Mouse (Mus musculus): ENCODE measurements around the gene Cavin1. TPM values are rescaled to one million over a fixed set of nuclear protein-coding genes. Genes with fewer than 3 reads are reported as not detected.

Gene Cavin1
- total and polyA plus RNA-seq, 2 experiments from 2014 or later: 305 to 442 TPM

DNA sequence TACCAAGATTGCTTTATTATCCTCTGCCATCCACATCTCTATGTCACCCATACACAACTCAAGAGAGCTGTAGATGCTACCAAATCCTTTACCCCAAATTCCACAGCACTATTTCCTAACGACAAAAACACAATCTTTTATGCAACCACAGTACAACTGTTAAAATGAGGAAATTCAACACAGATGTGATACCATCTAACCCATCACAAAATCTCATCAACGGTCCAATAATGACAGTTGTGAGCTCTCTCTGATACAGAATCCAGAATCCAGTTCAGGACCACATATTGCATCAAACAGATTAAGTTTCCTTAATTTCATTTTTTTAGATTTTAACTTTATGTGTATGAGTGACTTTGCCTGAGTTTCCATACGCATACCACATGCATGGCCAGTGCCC, 18.0 kb upstream of the Cavin1 start:
- Histone ChIP-seq H3K9ac (replicated peaks; ENCODE audit: low read depth, low read length) (no peak overlapping the region), H3K4me3 (ENCODE audit: low read depth, low read length) (no peak overlapping the region), H3K4me2 (ENCODE audit: low read depth, low read length) (no peak overlapping the region), H3K27me3 (ENCODE audit: control insufficient read depth, insufficient read depth, low read length) (no peaks in the 10 kb centered on the region), H3K9me3 (replicated peaks; ENCODE audit: control insufficient read depth, low read length) (no peaks in the 10 kb centered on the region), H3K4me1 (ENCODE audit: control insufficient read depth, insufficient read depth) (no peaks in the 10 kb centered on the region), H3K36me3 (replicated peaks; ENCODE audit: control insufficient read depth, insufficient read depth, low read length) (no peaks in the 10 kb centered on the region), H3K27ac (ENCODE audit: low read depth) (no peak overlapping the region)
- ATAC-seq (ENCODE audit: insufficient read depth, low read depth): no peak
- WGBS: 78% methylated on average over 3 of the region's 3 CpGs
- no peak for DNase-seq (ENCODE audit: low spot score)
- TF ChIP-seq CTCF (IDR thresholded peaks at IDR 0.05; ENCODE audit: low read depth) (no peak), EP300 (IDR thresholded peaks at IDR 0.05; ENCODE audit: low read depth) (no peak)

DNA sequence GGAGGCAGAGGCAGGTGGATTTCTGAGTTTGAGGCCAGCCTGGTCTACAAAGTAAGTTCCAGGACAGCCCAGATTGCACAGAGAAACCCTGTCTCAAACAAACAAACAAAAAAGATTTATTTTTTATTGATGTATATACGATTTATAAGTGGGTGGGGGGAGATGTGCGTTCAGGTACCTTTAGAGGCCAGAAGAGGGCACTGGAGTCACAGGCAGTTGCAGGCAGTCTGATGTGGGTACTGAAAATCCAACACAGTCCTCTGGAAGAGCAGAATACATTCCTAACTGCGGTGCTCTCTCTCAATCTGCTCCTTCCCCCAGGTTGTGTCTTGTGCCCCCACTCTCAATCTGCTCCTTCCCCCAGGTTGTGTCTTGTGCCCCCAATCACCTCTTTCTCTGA, 14.9 kb upstream of the Cavin1 start:
- Histone ChIP-seq H3K4me3 (ENCODE audit: low read depth, low read length) (no peak overlapping the region), H3K4me1 (ENCODE audit: control insufficient read depth, insufficient read depth) (peaks cover 6% of the 10 kb centered on the region; the same call in 1 of the 2 replicates), H3K36me3 (replicated peaks; ENCODE audit: control insufficient read depth, insufficient read depth, low read length) (no peaks in the 10 kb centered on the region), H3K27me3 (ENCODE audit: control insufficient read depth, insufficient read depth, low read length) (no peaks in the 10 kb centered on the region), H3K9ac (replicated peaks; ENCODE audit: low read depth, low read length) (no peak overlapping the region), H3K9me3 (replicated peaks; ENCODE audit: control insufficient read depth, low read length) (no peaks in the 10 kb centered on the region), H3K4me2 (ENCODE audit: low read depth, low read length) (no peak overlapping the region), H3K27ac (ENCODE audit: low read depth) (no peak overlapping the region)
- no peak for ATAC-seq (ENCODE audit: insufficient read depth, low read depth)
- TF ChIP-seq EP300 (IDR thresholded peaks at IDR 0.05; ENCODE audit: low read depth) (no peak), CTCF (IDR thresholded peaks at IDR 0.05; ENCODE audit: low read depth) (no peak)
- DNase-seq (ENCODE audit: low spot score): no peak
- 63% methylated on average over 3 of the region's 3 CpGs for WGBS

DNA sequence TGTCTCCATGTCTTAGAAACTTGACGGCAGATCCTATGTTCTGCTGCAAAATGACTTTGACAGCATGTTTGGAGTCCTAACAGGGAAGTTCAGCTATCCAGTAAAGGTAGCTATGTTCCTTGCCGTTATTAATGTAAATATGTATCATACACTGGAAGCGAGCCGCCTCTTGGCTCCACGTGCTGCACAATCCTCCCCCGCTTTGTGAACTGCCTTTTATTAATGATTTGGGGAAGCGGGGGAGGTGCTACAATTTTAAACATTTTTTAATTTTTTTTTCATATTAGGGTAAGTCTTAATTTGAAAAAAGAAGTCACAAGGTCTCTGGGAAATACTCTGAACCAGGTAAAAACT, 13.1 kb upstream of the Cavin1 start:
- H3K4me3 ChIP-seq (ENCODE audit: low read depth, low read length): no peak overlapping the region
- ATAC-seq (ENCODE audit: insufficient read depth, low read depth): no peak

DNA sequence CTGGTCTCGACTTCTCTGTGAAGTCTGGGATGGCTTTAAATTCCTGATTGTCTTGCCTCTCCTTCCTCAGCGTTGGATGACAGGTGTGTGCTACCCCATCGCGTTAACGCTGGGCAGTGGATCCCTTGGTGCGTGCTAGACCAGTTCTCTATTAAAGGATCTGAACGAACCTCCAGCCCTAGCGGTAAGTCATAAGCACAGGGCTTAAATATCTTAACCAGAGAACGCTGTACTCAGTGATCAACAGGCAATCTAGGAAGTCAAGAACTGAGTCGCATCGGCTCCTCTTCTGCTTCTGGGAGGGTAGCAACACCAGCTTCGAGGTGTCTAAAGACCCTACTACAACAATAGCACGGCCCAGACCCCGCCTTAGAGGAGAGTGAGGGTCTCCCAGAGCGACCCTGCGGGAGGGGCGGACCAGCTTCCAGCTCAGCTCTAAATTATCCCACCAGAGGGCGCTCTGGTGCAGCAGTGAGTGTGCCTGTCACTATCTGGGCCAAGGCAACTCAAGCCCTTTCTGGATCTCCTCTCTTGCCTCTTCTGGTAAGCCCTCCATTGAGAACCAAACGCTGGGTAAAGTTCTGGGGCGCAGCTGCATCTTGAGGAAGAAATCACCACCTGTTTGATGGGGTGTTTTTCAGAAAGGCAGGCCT, 12.6 kb upstream of the Cavin1 start:
- WGBS: 2% methylated on average over 20 of the region's 20 CpGs
- Histone ChIP-seq H3K9ac (replicated peaks; ENCODE audit: low read depth, low read length) (peak overlapping the region; percentile 46), H3K36me3 (replicated peaks; ENCODE audit: control insufficient read depth, insufficient read depth, low read length) (no peaks in the 10 kb centered on the region), H3K4me3 (ENCODE audit: low read depth, low read length) (peak overlapping the region; percentile 46), H3K4me1 (ENCODE audit: control insufficient read depth, insufficient read depth) (peaks cover 22% of the 10 kb centered on the region), H3K27me3 (ENCODE audit: control insufficient read depth, insufficient read depth, low read length) (no peaks in the 10 kb centered on the region), H3K9me3 (replicated peaks; ENCODE audit: control insufficient read depth, low read length) (no peaks in the 10 kb centered on the region), H3K27ac (ENCODE audit: low read depth) (peak overlapping the region; percentile 47; the same call in 1 of the 2 replicates), H3K4me2 (ENCODE audit: low read depth, low read length) (peak overlapping the region; percentile 62)
- TF ChIP-seq EP300 (IDR thresholded peaks at IDR 0.05; ENCODE audit: low read depth): no peak
- peak; percentile 91 for TF ChIP-seq CTCF (IDR thresholded peaks at IDR 0.05; ENCODE audit: low read depth)
- DNase-seq (ENCODE audit: low spot score) (peak; percentile 79), ATAC-seq (ENCODE audit: insufficient read depth, low read depth) (peak; percentile 76)

More for the DNA sequence above, 13.1 kb upstream of the Cavin1 start:
- H3K9me3 ChIP-seq (replicated peaks; ENCODE audit: control insufficient read depth, low read length): no peaks in the 10 kb centered on the region
- no peak overlapping the region for H3K27ac ChIP-seq (ENCODE audit: low read depth)
- H3K27me3 ChIP-seq (ENCODE audit: control insufficient read depth, insufficient read depth, low read length): no peaks in the 10 kb centered on the region
- H3K4me2 ChIP-seq (ENCODE audit: low read depth, low read length): no peak overlapping the region
- DNase-seq (ENCODE audit: low spot score): no peak
- no peak overlapping the region for H3K9ac ChIP-seq (replicated peaks; ENCODE audit: low read depth, low read length)
- TF ChIP-seq EP300 (IDR thresholded peaks at IDR 0.05; ENCODE audit: low read depth) (no peak), CTCF (IDR thresholded peaks at IDR 0.05; ENCODE audit: low read depth) (no peak)
- H3K36me3 ChIP-seq (replicated peaks; ENCODE audit: control insufficient read depth, insufficient read depth, low read length): no peaks in the 10 kb centered on the region
- peaks cover 22% of the 10 kb centered on the region for H3K4me1 ChIP-seq (ENCODE audit: control insufficient read depth, insufficient read depth)
- WGBS: 58% methylated on average over 7 of the region's 7 CpGs

DNA sequence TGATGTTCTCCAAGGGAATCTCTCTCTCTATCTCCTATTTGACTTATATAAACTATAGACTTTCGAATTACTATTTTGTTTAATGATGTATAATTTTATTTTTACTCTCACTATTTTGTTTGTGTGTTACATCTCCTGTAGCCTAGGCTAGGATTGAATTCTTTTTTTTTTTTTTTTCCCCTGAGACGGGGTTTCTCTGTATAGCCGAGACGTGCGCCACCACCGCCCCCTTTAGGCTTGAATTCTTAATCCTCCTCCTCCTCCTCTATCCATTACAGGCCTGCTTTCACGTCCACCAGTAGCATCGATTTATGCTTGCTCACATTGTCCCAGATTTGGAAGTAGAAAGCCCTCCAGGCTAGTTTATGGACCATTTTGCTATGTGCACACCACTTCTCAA, 11.4 kb upstream of the Cavin1 start:
- DNase-seq (ENCODE audit: low spot score): no peak
- Histone ChIP-seq H3K4me1 (ENCODE audit: control insufficient read depth, insufficient read depth) (peaks cover 22% of the 10 kb centered on the region), H3K27me3 (ENCODE audit: control insufficient read depth, insufficient read depth, low read length) (no peaks in the 10 kb centered on the region), H3K4me2 (ENCODE audit: low read depth, low read length) (no peak overlapping the region), H3K9me3 (replicated peaks; ENCODE audit: control insufficient read depth, low read length) (no peaks in the 10 kb centered on the region), H3K4me3 (ENCODE audit: low read depth, low read length) (no peak overlapping the region), H3K9ac (replicated peaks; ENCODE audit: low read depth, low read length) (no peak overlapping the region), H3K36me3 (replicated peaks; ENCODE audit: control insufficient read depth, insufficient read depth, low read length) (no peaks in the 10 kb centered on the region), H3K27ac (ENCODE audit: low read depth) (no peak overlapping the region)
- WGBS: 53% methylated on average over 8 of the region's 8 CpGs
- TF ChIP-seq CTCF (IDR thresholded peaks at IDR 0.05; ENCODE audit: low read depth) (peak; percentile 11; the same call in 1 of the 2 replicates), EP300 (IDR thresholded peaks at IDR 0.05; ENCODE audit: low read depth) (no peak)
- ATAC-seq (ENCODE audit: insufficient read depth, low read depth): no peak

DNA sequence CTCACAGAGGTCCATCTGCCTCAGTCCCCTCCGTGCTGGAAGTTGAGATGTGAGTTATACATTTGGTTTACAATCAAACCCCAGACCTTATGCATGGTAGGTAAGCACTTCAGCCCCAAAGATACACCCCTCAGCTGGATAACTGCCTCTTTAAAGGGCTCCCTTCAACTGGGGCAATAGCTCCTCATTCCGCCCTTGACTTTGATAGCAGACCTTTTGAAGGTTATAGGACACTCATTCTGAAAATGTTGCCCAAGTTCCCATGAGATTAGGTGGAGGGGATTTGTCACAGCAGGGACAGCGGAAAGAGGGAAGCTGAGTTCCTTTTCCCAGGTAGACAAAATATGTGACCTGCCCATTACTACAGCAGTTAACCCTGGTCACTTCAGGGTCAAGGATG, 10.5 kb upstream of the Cavin1 start:
- ATAC-seq (ENCODE audit: insufficient read depth, low read depth) (no peak), DNase-seq (ENCODE audit: low spot score) (no peak)
- no peak overlapping the region for H3K9ac ChIP-seq (replicated peaks; ENCODE audit: low read depth, low read length)
- no peak overlapping the region for H3K4me2 ChIP-seq (ENCODE audit: low read depth, low read length)
- 68% methylated on average over 3 of the region's 3 CpGs for WGBS
- H3K9me3 ChIP-seq (replicated peaks; ENCODE audit: control insufficient read depth, low read length): no peaks in the 10 kb centered on the region
- no peaks in the 10 kb centered on the region for H3K36me3 ChIP-seq (replicated peaks; ENCODE audit: control insufficient read depth, insufficient read depth, low read length)
- peaks cover 22% of the 10 kb centered on the region for H3K4me1 ChIP-seq (ENCODE audit: control insufficient read depth, insufficient read depth)
- TF ChIP-seq CTCF (IDR thresholded peaks at IDR 0.05; ENCODE audit: low read depth): no peak
- TF ChIP-seq EP300 (IDR thresholded peaks at IDR 0.05; ENCODE audit: low read depth): no peak
- H3K4me3 ChIP-seq (ENCODE audit: low read depth, low read length): no peak overlapping the region
- H3K27me3 ChIP-seq (ENCODE audit: control insufficient read depth, insufficient read depth, low read length): no peaks in the 10 kb centered on the region
- no peak overlapping the region for H3K27ac ChIP-seq (ENCODE audit: low read depth)

All from heart, postnatal 0 days (tissue).